Mouse (Mus musculus) yolk sac, embryonic 10.5 days (tissue): ENCODE results near the gene Kmt2b.
A peak's percentile ranks its signal among the peaks of the same experiment; 100 is the strongest.

Source experiments
- DNase-seq: peaks from one replicate; pipeline ENCODE4 v3.0.0-alpha.2; 2017; ENCODE audit warnings: low spot score

The Kmt2b gene

DNA sequence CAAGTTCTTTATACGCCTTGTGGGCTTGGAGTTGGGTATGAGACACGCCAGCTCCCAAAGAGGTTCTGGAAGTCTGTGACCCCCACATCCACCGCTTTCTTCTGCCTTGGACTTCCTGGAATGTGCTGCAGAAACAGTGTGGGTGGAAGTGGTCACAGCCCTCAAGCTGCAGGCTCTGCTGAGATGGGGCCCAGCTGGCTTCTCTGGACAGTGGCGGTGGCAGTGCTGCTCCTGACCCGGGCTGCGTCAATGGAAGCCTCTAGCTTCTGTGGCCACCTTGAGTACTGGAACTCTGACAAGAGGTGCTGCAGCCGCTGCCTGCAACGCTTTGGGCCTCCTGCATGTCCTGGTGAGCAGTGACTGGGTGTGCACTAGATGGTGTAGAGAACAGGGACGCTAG is 22.5 kb downstream of the Kmt2b start:
- no peak for DNase-seq

DNA sequence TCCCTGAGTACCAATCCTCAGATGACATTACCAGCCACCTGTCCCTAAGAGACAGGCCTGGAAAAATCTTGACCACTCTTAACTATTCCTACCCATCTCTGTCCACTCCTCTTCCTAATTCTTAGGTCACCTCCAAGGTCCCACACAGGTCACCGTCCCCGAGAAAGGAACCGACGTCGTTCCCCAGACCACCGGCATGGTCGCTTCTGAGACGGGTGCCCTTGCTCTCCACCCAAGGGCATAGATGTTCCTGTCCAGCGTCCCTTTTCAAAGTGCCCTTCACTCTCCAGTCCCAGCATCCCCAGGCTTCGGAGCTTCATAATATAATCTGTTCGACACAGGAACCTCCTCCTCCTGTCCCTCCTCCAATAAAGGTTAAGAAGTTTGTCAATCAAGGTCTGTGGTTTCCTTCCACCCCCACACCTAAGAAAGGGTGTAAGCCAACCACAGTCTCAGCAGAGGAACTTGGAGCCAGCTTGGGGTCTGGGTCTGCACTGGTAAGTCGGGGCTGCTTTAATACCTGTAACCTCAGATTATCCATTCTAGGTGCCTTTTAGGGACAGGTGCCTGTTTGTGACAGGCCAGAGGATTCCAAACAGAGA is 23.5 kb downstream of the Kmt2b start, which contains the start of gene Igflr1:
TSS of gene Igflr1 (plus strand) at position 458 of the 602 bp plus-strand sequence.
- DNase-seq = no peak

- no peak for DNase-seq
These were observed 24.6 kb downstream of the Kmt2b start for GRCm38 (mm10) chr7:30563906-30564280.

- DNase-seq = peak; percentile 96
These were observed 25.2 kb downstream of the Kmt2b start, which contains the start of the genes U2af1l4, Gm49396 and Psenen for GRCm38 (mm10) chr7:30563117-30563905. Gene U2af1l4 (plus strand): TSS chr7:30563301. Gene Gm49396 (plus strand): TSS chr7:30563344. Gene Psenen (minus strand): TSS chr7:30563627.

GRCm38 (mm10) chr7:30562526-30563116 is 25.9 kb downstream of the Kmt2b start:
- no peak for DNase-seq

- DNase-seq = no peak
These were observed 28.2 kb downstream of the Kmt2b start for GRCm38 (mm10) chr7:30560296-30560695.

GRCm38 (mm10) chr7:30559443-30559954 is 29.0 kb downstream of the Kmt2b start, which contains the start of gene Lin37:
Gene Lin37 (minus strand): TSS chr7:30559838.
- peak; percentile 98 for DNase-seq

DNA sequence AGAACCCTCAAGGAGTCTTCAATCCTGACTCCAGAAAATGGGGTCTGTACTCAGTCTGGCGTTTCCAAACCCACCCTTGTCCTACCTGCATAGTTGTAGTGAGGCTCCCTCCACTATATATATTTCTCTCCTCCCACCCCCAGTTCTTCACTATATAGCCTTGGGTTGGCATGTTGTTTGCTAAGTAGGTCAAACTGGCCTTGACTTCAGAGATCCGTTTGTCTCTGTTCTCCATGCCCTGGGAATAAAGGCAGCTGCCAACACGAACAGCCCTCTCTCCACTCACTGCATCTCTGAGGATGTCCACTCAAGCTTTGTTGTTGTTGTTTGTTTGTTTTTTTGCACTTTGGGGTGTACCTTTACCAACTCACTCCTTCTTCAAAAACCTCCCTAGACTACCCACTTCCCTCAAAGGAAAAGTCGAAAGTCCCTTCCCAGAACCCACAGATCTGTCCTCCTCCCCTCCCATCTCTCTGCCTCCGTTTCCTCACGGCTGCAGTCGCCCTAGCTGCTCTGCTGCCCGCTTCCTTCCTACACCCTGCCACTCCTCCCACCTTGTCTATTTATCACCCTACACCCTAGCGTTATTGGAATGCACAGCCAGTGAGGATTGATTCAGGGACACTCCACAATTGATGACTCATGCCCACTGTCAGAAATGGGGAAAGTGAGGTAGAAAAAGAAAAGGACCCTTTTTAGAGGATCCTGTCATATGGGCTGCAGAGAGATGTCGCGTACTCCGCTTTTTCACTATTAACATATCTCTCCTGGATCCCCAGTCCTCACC is 29.7 kb downstream of the Kmt2b start:
- no peak for DNase-seq

GRCm38 (mm10) chr7:30557901-30558514 is 30.5 kb downstream of the Kmt2b start:
- DNase-seq = no peak

GRCm38 (mm10) chr7:30556894-30557536 is 31.5 kb downstream of the Kmt2b start:
- no peak for DNase-seq

- DNase-seq = no peak
These were observed 34.5 kb downstream of the Kmt2b start for GRCm38 (mm10) chr7:30553810-30554584.

- no peak for DNase-seq
These were observed 35.4 kb downstream of the Kmt2b start for GRCm38 (mm10) chr7:30553021-30553589.

DNA sequence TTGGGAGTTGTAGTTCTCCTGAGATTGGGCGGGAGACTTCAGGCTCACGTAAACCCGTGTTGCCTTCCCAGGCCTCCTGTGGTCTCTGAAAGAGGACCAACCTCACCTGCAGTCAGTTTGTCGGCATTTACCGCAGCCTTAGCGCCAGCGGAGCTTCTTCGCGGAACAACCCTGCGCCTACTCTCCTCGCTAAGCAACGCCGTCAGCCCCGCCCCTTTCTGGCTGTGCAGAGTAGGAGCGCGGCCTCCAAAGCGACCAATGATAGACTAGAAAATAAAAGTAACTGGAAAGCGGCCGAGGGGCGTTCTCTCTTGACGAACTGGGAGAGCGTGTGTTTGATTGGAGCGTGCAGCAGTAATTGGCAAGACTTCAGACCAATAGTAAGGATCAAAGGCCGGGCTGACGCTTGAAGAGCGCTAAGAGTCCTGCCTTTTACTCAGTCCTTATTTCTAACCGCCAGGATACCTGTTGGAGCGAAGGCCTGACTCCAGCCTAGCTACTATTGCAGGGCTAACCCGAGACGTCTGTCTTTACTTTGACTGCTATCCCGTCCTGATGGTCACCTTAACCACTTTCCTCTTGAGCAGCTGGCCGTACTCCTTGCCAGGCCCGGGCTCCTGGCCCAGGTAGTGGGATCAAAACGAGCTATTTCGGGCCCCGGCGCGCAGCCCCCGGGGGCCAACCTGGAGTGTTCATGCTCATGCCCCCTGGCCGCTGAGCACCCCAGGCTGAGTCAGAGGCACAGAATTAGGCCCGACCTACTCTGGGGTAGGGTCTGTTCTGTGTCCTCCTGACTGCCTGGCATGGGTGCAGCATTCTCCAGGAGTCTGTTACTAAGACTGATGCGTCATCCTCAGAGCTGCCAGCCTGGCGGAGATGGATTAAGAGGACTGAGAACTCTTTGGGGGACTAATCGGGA is 36.2 kb downstream of the Kmt2b start, which contains the start of the genes Hspb6 and Proser3:
TSS of gene Hspb6 (plus strand) at position 77 of the 919 bp plus-strand sequence.
TSS of gene Proser3 (minus strand) at position 198 of the 919 bp plus-strand sequence.
- DNase-seq = peak; percentile 99

DNA sequence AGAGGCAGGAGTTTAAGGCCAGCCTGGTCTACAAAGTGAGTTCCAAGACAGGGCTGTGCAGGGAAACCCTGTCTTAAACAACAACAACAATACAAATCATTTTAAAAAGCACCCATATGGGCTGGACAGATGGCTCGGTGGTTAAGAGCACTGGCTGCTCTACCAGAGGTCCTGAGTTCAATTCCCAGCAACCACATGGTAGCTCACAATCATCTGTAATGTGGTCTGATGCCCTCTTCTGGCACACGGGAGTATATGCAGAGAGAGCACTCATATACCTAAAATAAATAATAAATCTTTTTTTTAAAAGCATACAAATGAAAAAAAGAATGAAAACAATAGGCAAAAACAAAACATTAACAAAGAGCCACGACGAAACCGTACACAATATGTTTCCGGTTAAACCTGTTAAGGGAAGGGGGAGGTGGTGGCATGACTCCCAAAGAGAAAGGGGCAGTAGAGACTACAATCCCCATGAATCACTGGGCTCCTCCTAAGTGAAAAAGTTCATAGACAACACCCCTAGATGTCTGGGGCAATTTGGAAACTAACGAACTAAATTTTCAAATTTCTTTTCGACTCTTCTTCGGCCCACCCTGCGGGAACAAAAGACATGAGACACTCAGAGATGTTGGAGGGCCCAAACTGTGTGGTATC is 37.0 kb downstream of the Kmt2b start:
- no peak for DNase-seq

DNA sequence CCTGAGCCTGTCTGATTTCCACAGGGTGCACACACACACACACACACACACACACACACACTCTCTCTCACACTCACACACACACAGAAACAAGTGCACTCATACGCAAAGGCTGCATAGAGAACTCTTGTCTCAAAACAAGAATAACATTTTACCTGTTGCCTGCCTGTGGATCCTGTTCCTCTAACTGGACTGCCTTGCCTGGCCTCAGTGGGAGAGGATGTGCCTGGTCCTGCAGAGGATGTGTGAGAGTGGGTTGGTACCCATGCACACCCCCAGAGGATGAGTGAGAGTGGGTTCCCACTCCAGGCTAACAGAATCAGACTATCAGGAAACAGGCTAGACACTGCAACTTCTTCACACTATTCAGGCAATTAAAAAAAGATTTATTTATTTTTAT is 37.9 kb downstream of the Kmt2b start:
- no peak for DNase-seq

- DNase-seq = no peak
These were observed 38.6 kb downstream of the Kmt2b start for GRCm38 (mm10) chr7:30549880-30550279.

GRCm38 (mm10) chr7:30544327-30544726 is 44.2 kb downstream of the Kmt2b start:
- DNase-seq = no peak

DNA sequence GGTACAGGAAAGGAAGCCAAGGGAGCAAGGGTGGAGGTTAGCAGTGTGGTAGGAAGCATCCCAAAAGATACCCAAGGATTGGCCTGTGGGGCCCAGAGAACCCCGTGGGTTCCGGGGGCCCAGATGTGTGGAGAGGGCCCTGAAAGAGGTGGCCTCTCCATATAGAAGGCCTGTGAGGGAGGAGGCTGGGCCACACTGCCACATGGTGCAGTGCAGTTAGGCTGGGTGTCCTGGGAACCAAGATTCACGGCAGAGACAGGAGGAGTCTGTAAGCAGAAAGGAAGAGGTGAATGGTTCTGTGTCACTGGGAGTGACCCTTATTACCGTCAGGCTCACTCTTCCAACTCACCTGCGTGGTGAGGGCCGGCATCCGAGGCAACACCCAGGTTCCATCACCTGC is 48.0 kb downstream of the Kmt2b start:
- DNase-seq = no peak
